Mouse (Mus musculus) hindlimb bud, embryonic 11.5 days (tissue): ENCODE data around the gene Fxyd4.

Experiments
- DNase-seq: peaks from one replicate; pipeline ENCODE4 v3.0.0-alpha.2; 2012; ENCODE audit warnings: low read depth, low spot score; ENCODE audit errors: extremely low spot score

Gene Fxyd4

GRCm38 (mm10) chr6:117937222-117937932 is at the start of gene Fxyd4:
TSS of gene Fxyd4 (minus strand) at chr6:117937692.
- no peak for DNase-seq

DNA sequence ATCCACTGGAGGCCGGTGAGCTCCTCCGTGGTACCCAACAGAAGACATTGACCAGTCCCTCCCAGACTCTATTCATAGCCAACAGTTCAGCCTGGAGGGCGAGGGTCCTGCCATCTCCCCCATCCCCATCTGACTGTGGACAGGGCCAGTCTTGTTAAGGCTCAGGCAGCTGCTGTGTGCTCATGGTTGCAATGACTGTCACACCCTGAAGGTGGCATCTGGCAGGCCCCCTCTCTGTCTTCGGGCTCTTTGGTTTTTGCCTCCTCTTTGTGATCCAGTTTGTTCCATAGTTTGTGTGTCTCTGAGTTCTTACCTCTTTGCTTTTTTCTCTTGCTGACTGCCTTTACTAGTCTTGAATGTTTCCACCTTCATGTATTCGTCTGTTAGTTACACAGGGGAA is 49.7 kb upstream of the Fxyd4 start:
- DNase-seq: no peak

- no peak for DNase-seq
Observed at GRCm38 (mm10) chr6:117966729-117967128, 29.2 kb upstream of the Fxyd4 start.

DNA sequence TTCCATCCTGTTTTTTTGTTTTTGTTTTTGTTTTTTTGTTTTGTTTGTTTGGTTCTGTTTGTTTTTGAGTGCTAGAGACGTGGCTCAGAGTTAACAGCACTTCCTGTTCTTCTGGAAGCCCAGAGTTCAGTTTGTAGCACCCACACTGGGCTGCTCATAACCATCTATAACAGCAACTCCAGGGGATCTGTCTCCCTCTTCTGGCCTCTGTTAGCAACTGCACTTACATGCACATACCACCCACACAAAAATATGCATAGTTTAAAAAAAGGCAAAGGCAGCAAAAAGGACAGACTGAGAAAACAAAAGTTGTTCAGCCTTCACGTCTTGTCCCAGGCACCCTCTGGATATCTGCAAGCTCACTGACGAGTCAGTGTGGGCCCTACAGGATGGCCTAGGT is 25.7 kb upstream of the Fxyd4 start:
- DNase-seq: no peak

GRCm38 (mm10) chr6:117956851-117957501 is 19.5 kb upstream of the Fxyd4 start:
- DNase-seq: no peak

DNA sequence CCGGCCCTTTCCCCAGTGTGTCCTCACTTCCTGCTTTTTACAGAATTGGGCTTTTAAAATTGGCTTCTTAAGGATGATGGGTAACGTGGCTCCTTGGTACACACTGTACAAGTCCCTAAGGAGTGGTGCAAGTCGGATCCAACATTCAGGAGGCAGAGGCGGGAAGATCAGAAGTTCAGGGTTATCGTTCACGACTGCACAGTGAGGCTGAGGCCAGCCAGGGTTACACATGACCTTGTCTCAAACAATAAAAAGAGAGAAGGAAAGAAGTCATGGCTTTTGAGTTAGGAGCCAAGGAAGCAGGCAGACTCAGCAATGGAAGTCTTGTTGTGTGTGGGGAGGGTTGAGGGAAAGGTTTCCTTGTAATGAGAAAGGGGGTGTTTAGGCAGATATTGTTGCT is 18.7 kb upstream of the Fxyd4 start:
- no peak for DNase-seq

GRCm38 (mm10) chr6:117952330-117952729 is 14.8 kb upstream of the Fxyd4 start:
- DNase-seq: no peak

DNA sequence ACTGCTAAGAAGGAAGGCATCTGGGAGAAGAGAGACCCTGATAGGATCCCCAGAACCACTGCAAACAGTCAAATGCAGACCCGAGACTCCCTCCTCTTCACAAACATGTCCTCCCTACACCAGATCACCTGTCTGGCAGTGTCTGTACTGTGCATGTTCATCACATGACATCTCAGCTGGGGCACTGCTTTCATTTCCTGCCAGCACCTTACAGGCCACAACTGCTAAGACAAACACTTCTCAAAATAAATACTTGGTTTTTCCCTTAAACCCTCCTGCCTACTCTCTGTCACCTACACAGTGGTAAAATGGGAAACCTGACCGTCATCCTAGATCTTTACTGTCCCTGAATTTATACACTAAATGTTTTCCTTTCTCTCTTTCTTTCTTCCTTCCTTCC is 6.4 kb upstream of the Fxyd4 start:
- DNase-seq: no peak

DNA sequence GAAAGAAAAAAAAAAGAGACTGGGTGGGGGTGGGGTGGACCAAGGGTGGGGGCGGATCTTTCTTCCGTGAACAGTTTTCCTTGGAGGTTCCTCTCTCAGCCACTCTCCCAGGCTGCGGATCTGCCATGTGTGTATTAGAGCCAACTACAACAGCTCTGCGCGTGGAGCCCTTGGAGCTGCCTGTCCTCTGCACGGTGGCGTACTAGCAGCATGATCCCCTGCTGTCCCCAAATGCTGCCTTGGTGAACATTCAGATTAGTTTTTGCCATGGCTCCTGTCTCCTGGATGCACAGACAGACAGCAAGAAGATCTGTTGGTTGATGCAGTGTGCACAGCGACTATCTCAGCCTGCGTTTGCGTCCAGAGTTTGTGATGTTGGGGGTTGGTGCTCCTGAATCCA is 5.3 kb upstream of the Fxyd4 start:
- DNase-seq: no peak

- no peak for DNase-seq
Observed at GRCm38 (mm10) chr6:117938951-117939350, 1.5 kb upstream of the Fxyd4 start.

DNA sequence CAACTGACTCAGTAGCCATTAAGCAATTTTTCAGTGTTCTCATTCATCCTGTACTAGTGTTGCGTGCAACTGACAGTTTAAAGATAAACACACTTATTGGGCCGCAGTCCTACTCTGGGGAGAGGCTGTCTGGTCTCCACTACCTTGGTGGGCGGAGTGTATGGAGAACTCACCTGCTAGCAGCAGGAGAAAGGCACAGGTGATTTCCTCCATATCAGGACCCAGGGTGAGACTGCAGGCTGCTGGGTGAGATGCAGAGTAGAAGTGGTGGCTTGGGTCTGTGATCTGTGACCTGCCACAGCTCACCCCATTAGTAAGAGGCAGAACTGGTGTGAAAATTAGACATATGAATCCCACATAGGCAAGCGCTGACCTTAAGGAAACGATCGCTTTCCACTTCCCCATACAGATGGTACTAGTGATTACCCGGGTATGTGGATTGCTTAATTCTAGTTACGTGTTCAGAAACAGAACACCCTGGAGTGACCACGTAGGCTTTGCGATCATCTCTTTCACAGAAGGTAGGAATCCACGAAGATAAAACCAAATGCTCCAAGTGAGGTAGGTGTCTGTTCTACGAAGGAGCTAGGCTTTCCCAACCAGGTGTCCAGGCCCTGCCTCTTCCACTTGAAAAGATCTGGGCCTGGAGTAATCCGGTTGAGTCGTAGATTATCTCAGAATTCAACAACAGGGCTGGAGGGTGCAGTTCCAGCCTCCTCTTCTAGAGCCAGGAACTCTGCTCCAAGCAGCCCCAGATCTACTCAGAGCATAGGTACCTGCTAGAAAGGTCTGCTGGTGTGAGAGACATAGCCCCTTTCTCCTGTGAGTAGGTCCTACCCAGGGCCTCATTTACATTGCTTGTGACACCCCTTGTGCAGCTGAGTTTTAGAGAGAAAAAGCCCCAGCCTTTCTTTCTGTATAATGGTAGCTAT is 1.5 kb downstream of the Fxyd4 start:
- no peak for DNase-seq

- DNase-seq: no peak
Observed at GRCm38 (mm10) chr6:117934301-117934700, 3.2 kb downstream of the Fxyd4 start.

- DNase-seq: no peak
Observed at GRCm38 (mm10) chr6:117932325-117933051, 5.0 kb downstream of the Fxyd4 start.

- no peak for DNase-seq
Observed at GRCm38 (mm10) chr6:117929945-117930655, 7.4 kb downstream of the Fxyd4 start.

DNA sequence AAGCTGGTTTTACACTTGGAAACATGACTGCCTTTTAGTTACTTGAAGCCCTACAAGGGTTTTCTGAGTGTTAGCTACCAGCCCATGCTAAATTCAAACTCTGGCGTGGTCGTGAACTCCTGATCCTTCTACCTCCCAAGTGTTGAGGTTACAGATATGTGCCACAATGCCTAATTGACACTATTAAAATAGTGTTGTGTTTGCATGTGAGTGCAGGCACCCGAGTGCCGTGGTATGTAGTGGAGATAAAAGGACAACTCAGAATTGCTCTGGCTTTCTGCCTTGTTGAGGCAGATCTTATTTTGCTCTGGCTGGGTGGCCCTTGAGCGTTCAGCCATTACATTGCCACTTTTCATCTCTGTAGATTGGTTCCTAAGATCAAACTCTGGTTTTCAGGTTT is 8.7 kb downstream of the Fxyd4 start:
- no peak for DNase-seq

GRCm38 (mm10) chr6:117927955-117928354 is 9.5 kb downstream of the Fxyd4 start:
- no peak for DNase-seq

DNA sequence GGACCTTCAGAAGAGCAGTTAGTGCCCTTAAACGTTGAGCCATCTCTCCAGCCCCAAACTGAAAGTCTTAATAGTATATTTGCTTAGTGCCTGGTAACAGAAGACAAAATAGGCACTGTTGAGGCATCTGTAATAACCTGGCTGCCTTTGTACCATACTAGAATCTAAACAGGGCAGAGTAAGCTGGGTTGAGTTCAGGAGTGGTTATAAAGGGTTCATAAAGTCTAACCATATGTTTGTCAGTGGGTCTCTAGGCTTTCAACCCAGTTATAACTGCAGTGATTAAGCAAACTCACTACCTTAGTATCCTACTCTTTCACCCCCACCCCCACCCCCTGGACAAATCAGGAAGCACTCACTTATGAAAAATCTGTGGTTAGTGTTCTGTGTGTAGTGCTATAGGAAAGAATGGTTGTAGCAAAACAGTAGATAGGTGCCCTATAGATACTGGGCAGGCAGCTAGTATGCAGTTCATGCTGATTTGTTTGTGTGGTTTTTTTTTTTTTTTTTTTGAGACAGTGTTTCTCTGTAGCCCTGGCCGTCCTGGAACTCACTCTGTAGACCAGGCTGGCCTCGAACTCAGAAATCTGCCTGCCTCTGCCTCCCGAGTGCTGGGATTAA is 10.5 kb downstream of the Fxyd4 start:
- no peak for DNase-seq

DNA sequence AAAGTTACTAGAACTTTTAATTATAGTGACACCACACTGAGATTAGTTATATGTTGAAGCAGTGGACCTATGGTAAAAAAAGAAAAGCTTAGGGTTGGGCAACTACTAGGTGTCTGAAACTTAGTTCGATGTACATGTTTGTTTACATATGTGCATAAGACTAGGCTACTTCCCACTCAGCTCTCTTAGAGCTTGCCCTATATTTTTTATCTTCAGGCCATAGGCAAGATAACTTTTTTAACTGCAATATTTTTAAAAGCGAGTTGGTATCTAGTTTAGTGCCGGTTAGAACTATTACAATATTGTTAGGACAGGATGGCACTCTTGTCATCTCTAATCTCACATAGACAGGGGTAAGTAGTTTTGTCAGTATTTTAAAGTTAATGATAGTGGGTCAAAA is 15.5 kb downstream of the Fxyd4 start:
- DNase-seq: no peak

DNA sequence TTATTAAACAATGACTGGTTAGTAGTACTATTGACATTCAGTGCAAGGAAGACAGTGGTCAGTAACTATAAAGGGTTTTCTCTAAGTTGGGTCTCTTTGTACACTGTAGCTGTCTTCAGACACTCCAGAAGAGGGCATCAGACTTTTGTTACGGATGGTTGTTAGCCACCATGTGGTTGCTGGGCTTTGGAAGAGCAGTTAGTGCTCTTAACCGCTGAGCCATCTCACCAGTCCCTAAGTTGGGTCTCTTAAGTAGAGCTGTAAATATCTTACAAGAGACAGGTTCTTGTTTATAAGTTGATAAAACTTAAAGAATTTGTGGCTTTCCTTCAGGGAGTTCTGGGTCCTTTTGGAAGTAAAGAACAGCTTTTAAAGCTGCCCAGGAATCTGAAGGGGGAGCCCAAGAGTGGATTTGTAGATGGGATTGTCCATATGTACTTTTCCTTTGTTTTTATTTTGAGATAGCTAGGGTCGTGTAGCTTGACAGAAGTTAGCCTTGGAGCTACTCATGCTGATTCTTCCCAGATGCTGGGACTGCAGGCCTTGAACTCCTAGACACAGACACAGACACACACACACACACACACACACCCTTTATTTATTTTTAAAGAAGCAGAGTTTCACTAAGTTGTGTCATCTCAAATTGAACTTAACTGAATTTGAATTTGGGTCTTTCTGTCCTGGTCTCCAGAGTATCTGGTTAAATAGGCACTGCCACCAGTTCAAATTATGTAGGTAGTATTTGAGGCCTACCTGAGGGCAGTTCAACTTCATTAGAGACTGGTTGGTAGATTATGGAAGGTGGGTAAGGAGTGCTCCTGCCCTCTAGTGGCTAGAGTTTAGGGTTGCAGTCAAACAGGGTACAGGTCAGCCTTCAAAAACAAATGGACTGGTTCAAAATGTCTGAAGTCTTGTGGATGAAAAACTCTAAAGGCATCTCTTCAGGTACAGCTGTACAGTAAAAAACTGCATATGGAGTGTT is 16.5 kb downstream of the Fxyd4 start:
- no peak for DNase-seq
